Mouse (Mus musculus) kidney, embryonic 15.5 days (tissue): Measurements from ENCODE around the gene Tmem63b. TPM values are rescaled to one million over a fixed set of nuclear protein-coding genes. Genes with fewer than 3 reads are reported as not detected.
A peak's percentile ranks its signal among the peaks of the same experiment; 100 is the strongest.

Experiments used
- ATAC-seq: fragments of 200-750 bp; cut with Nextera tagmentation; replicated peaks from 2 replicates; pipeline ENCODE4 v1.8.0; 2017; ENCODE audit warnings: moderate TSS enrichment; ENCODE audit not compliant: low FRiP score
- H3K27ac ChIP-seq: fragments of 300-500 bp; sonication (generic); 2 replicates; pipeline ENCODE4 v1.5.1; 2015; ENCODE audit warnings: mild to moderate bottlenecking, inconsistent platforms
- H3K27me3 ChIP-seq: fragments of 300-500 bp; sonication (generic); 2 replicates; pipeline ENCODE4 v1.6.1; 2015; ENCODE audit warnings: inconsistent platforms
- H3K36me3 ChIP-seq: fragments of 300-500 bp; sonication (generic); 2 replicates; pipeline ENCODE4 v1.6.1; 2015; ENCODE audit warnings: inconsistent platforms
- H3K4me1 ChIP-seq: fragments of 300-500 bp; sonication (generic); 2 replicates; pipeline ENCODE4 v1.6.1; 2015; ENCODE audit warnings: inconsistent platforms
- H3K4me2 ChIP-seq: fragments of 300-500 bp; sonication (generic); 2 replicates; pipeline ENCODE4 v1.6.1; 2015; ENCODE audit warnings: moderate library complexity, mild to moderate bottlenecking, inconsistent platforms
- H3K4me3 ChIP-seq: fragments of 300-500 bp; sonication (generic); replicated peaks from 2 replicates; pipeline ENCODE4 v1.5.1; 2015; ENCODE audit warnings: mild to moderate bottlenecking, inconsistent platforms
- H3K9ac ChIP-seq: fragments of 300-500 bp; sonication (generic); 2 replicates; pipeline ENCODE4 v1.6.1; 2015; ENCODE audit warnings: mild to moderate bottlenecking, inconsistent platforms
- H3K9me3 ChIP-seq: fragments of 300-500 bp; sonication (generic); replicated peaks from 2 replicates; pipeline ENCODE4 v1.6.1; 2016; ENCODE audit warnings: inconsistent platforms
- WGBS: fragments of 180-500 bp; shearing (Covaris S2); methylation state at CpG from one replicate; pipeline ENCODE4 v1.1.7; 2015; ENCODE audit warnings: mixed read lengths; 5-methylcytosine and 5-hydroxymethylcytosine counted together
- polyA plus RNA-seq: library from polyadenylated mRNA; unstranded; fragments of >200 nt; fragmentation: Nextera tagmentation; extraction: Ambion mirVana; gene quantifications from 2 replicates; pipeline ENCODE4 v1.2.1, GENCODE M21; 2015

The Tmem63b gene
- polyA plus RNA-seq = 35.3 and 39.4 TPM in 2 replicates

DNA sequence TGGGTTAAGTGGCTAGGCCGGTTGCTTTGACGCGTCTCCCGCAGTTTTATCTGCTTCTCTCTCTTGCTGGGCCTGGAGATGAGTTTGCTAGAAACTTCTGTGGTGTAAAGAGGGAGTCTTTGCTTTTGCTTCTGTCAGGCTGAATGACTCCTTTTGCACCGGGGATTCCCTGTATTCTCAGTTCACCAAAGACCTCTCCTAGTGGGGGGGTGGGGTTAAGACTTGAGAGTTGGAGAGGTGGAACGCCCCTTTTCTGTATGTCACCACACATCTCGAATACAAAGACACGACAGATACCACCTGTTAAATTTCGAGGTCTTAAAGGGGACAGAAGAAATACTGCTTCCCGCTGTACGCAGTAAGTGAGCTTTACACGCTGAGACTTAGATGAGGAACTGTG, at the start of gene Tmem63b:
Gene Tmem63b, minus strand, starts transcription at position 190 of the 400 bp plus-strand sequence.
- Histone ChIP-seq H3K9me3 (no peaks in the 10 kb centered on the region), H3K27me3 (no peaks in the 10 kb centered on the region), H3K9ac (peak within 1 kb of the TSS; percentile 86), H3K4me3 (peak within 1 kb of the TSS; percentile 90), H3K4me1 (peaks cover 25% of the 10 kb centered on the region), H3K27ac (peak within 1 kb of the TSS; percentile 82), H3K4me2 (peak within 1 kb of the TSS; percentile 89), H3K36me3 (no peaks in the 10 kb centered on the region)
- 4% methylated on average over 12 of the region's 12 CpGs for WGBS
- ATAC-seq = peak; percentile 30

GRCm38 (mm10) chr17:45735382-45736310, 48.9 kb upstream of the Tmem63b start:
- Histone ChIP-seq H3K36me3 (no peaks in the 10 kb centered on the region), H3K9me3 (no peaks in the 10 kb centered on the region), H3K4me1 (peaks cover 54% of the 10 kb centered on the region), H3K9ac (peak overlapping the region; percentile 61), H3K27ac (peak overlapping the region; percentile 91), H3K4me2 (peak overlapping the region; percentile 81), H3K4me3 (peak overlapping the region; percentile 53), H3K27me3 (peaks cover 15% of the 10 kb centered on the region)
- WGBS = 9% methylated on average over 10 of the region's 10 CpGs
- ATAC-seq = peak; percentile 27; the same call in 1 of the 2 replicates

DNA sequence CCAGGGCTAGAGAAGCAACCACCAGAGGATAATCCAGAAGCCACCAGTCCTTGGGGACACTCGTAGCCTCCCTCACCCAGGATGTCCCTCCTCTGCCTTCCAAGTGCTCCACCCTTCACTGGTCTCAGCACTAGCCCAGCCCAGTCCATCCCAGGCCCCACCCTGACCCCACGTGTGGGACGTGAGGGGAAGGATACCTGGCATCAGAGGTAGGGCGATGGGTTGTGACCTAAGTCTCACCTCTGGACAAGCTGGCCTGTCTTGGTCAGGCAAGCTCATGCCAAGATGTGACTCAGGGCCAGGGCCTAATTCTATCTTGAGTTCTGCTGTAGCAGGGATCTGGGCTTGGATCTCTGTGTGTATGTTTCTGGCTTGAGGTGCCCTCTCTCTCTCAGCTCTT, 48.2 kb upstream of the Tmem63b start:
- Histone ChIP-seq H3K27me3 (peaks cover 15% of the 10 kb centered on the region), H3K4me1 (peaks cover 58% of the 10 kb centered on the region), H3K27ac (peak overlapping the region; percentile 91), H3K9me3 (no peaks in the 10 kb centered on the region), H3K4me3 (no peak overlapping the region), H3K4me2 (no peak overlapping the region), H3K36me3 (no peaks in the 10 kb centered on the region), H3K9ac (no peak overlapping the region)
- ATAC-seq = no peak
- WGBS = 77% methylated on average over 4 of the region's 4 CpGs

GRCm38 (mm10) chr17:45734333-45734732, 47.6 kb upstream of the Tmem63b start:
- H3K4me1 ChIP-seq = peaks cover 59% of the 10 kb centered on the region
- ATAC-seq = no peak
- H3K27me3 ChIP-seq = peaks cover 15% of the 10 kb centered on the region
- H3K9ac ChIP-seq = no peak overlapping the region; the same call in 1 of the 2 replicates
- peak overlapping the region; percentile 52; the same call in 1 of the 2 replicates for H3K27ac ChIP-seq
- H3K9me3 ChIP-seq = no peaks in the 10 kb centered on the region
- peak overlapping the region; percentile 89 for H3K4me2 ChIP-seq
- H3K36me3 ChIP-seq = no peaks in the 10 kb centered on the region
- 25% methylated on average over 3 of the region's 3 CpGs for WGBS
- peak overlapping the region; percentile 42; the same call in 1 of the 2 replicates for H3K4me3 ChIP-seq

- WGBS = 2% methylated on average over 41 of the region's 41 CpGs
- Histone ChIP-seq H3K9ac (peak within 1 kb of the TSS; percentile 53), H3K4me2 (peak within 1 kb of the TSS; percentile 89), H3K27me3 (peaks cover 15% of the 10 kb centered on the region), H3K27ac (peak within 1 kb of the TSS; percentile 91), H3K4me3 (peak within 1 kb of the TSS; percentile 42), H3K36me3 (no peaks in the 10 kb centered on the region), H3K9me3 (no peaks in the 10 kb centered on the region), H3K4me1 (peaks cover 59% of the 10 kb centered on the region)
- ATAC-seq = no peak
Observed at GRCm38 (mm10) chr17:45733735-45734301, 47.1 kb upstream of the Tmem63b start, which contains the start of gene 1600014C23Rik. 1600014C23Rik (minus strand) TSS chr17:45733844.

GRCm38 (mm10) chr17:45733038-45733734, 46.5 kb upstream of the Tmem63b start:
- peak overlapping the region; percentile 53; the same call in 1 of the 2 replicates for H3K9ac ChIP-seq
- ATAC-seq = no peak

GRCm38 (mm10) chr17:45731172-45731864, 44.6 kb upstream of the Tmem63b start:
- 24% methylated on average over 9 of the region's 9 CpGs for WGBS
- no peak for ATAC-seq

More at GRCm38 (mm10) chr17:45733038-45733734, 46.5 kb upstream of the Tmem63b start:
- no peaks in the 10 kb centered on the region for H3K36me3 ChIP-seq
- no peaks in the 10 kb centered on the region for H3K9me3 ChIP-seq
- H3K4me3 ChIP-seq = peak overlapping the region; percentile 42
- H3K4me2 ChIP-seq = peak overlapping the region; percentile 89
- no peak overlapping the region for H3K27ac ChIP-seq
- WGBS = 63% methylated on average over 19 of the region's 19 CpGs
- peaks cover 15% of the 10 kb centered on the region for H3K27me3 ChIP-seq
- peaks cover 59% of the 10 kb centered on the region for H3K4me1 ChIP-seq

DNA sequence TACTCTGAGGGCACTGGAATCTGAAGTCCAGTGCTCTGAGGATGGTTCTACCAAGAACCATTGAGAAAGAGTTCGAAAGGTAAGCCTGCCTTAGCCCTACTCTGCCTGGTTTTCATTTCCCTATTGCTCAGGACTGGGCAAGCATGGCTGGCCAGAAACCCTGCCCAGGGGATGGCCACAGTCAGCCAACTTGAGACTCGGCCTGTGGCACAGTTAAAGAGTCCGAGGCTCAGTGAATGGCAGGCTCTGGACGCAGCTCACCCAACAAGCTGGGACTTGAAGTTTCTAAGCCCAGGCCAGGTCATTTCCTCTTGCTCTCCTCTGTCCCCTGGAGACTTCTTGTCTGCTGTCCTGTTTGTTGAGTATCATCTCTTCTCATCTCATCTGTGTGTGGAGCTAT, 44.0 kb upstream of the Tmem63b start:
- WGBS = 84% methylated on average over 4 of the region's 4 CpGs
- Histone ChIP-seq H3K27ac (no peak overlapping the region), H3K36me3 (no peaks in the 10 kb centered on the region)

More at GRCm38 (mm10) chr17:45731172-45731864, 44.6 kb upstream of the Tmem63b start:
- H3K27ac ChIP-seq = no peak overlapping the region
- no peak overlapping the region for H3K9ac ChIP-seq
- H3K4me3 ChIP-seq = no peak overlapping the region
- H3K9me3 ChIP-seq = no peaks in the 10 kb centered on the region
- H3K27me3 ChIP-seq = peaks cover 15% of the 10 kb centered on the region
- no peaks in the 10 kb centered on the region for H3K36me3 ChIP-seq
- peaks cover 56% of the 10 kb centered on the region for H3K4me1 ChIP-seq
- no peak overlapping the region for H3K4me2 ChIP-seq

GRCm38 (mm10) chr17:45729387-45729786, 42.7 kb upstream of the Tmem63b start:
- H3K9me3 ChIP-seq = no peaks in the 10 kb centered on the region
- no peak overlapping the region for H3K4me2 ChIP-seq
- H3K36me3 ChIP-seq = no peaks in the 10 kb centered on the region
- H3K9ac ChIP-seq = no peak overlapping the region
- peaks cover 42% of the 10 kb centered on the region for H3K4me1 ChIP-seq
- ATAC-seq = no peak
- H3K27me3 ChIP-seq = peaks cover 15% of the 10 kb centered on the region
- H3K27ac ChIP-seq = no peak overlapping the region
- 50% methylated on average over 10 of the region's 10 CpGs for WGBS
- no peak overlapping the region for H3K4me3 ChIP-seq

More for the DNA sequence above, 44.0 kb upstream of the Tmem63b start:
- Histone ChIP-seq H3K4me3 (no peak overlapping the region), H3K9ac (no peak overlapping the region), H3K4me2 (no peak overlapping the region), H3K4me1 (peaks cover 55% of the 10 kb centered on the region), H3K9me3 (no peaks in the 10 kb centered on the region), H3K27me3 (peaks cover 15% of the 10 kb centered on the region)
- ATAC-seq = no peak

DNA sequence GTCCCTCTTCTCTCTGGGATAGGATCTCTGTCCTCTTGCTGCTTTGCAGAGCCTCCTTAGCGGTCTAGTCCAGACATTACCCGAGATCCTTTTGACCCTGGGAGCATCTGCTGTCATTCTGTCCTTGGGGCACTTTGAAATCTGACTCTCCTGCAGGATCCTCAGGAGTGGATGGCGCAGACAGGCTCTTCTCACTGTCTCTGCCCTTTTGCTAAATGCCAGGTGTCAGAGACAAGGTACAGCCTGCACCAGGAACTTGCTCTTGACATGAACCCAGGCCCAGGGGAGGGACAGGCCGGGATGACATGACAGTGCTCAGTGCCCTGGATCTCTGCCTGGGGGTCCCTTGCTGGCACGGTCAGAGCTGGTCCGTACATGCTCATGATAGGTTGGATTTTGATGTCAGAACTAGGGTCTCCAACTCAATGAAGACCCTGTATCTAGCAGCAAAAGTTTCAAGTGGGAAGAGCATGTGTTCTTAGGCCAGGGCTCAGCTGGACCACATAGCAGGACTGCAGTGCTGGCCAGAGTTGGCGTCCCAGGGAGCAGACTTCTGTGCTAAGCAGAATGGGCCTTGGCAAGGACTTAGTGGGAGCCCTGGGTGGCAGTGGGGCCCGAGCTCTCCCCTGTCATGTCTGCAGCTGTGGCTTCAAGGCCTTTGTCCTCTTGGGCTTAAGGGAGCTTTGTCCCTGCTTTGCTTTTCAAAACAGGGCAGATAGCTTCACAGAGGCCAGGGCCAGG, 41.4 kb upstream of the Tmem63b start:
- Histone ChIP-seq H3K9me3 (no peaks in the 10 kb centered on the region), H3K4me1 (peaks cover 37% of the 10 kb centered on the region), H3K27me3 (peaks cover 12% of the 10 kb centered on the region), H3K27ac (no peak overlapping the region), H3K9ac (no peak overlapping the region), H3K4me2 (no peak overlapping the region), H3K36me3 (no peaks in the 10 kb centered on the region), H3K4me3 (no peak overlapping the region)
- no peak for ATAC-seq
- 50% methylated on average over 8 of the region's 8 CpGs for WGBS

- ATAC-seq = no peak
- peaks cover 30% of the 10 kb centered on the region for H3K4me1 ChIP-seq
- no peaks in the 10 kb centered on the region for H3K9me3 ChIP-seq
- no peak overlapping the region for H3K9ac ChIP-seq
- 89% methylated on average over 2 of the region's 2 CpGs for whole genome bisulfite sequencing
- H3K27me3 ChIP-seq = peaks cover 5% of the 10 kb centered on the region
- H3K4me2 ChIP-seq = no peak overlapping the region
- no peak overlapping the region for H3K27ac ChIP-seq
- H3K36me3 ChIP-seq = no peaks in the 10 kb centered on the region
- no peak overlapping the region for H3K4me3 ChIP-seq
Observed at GRCm38 (mm10) chr17:45727481-45727880, 40.8 kb upstream of the Tmem63b start.
